Mouse (Mus musculus) myocyte (in vitro differentiated cells): Measurements from ENCODE around the gene Abca14. TPM values are rescaled to one million over a fixed set of nuclear protein-coding genes. Genes with fewer than 3 reads are reported as not detected.

ENCODE experiments used
- H3K27me3 ChIP-seq: one replicate; pipeline ENCODE4 v1.6.1; 2011; ENCODE audit not compliant: control insufficient read depth, insufficient read depth, insufficient read length
- H3K36me3 ChIP-seq: one replicate; pipeline ENCODE4 v1.6.1; 2011; ENCODE audit not compliant: control insufficient read depth, insufficient read depth
- H3K4me2 ChIP-seq: one replicate; pipeline ENCODE4 v1.6.1; 2011; ENCODE audit warnings: low read depth, control low read depth
- H3K4me3 ChIP-seq: one replicate; pipeline ENCODE4 v1.5.1; 2011; ENCODE audit warnings: mild to moderate bottlenecking, control low read depth, moderate library complexity
- H3K79me2 ChIP-seq: one replicate; pipeline ENCODE4 v1.6.1; 2011; ENCODE audit not compliant: control insufficient read depth, insufficient read depth
- H3ac ChIP-seq: one replicate; pipeline ENCODE4 v1.6.1; 2011; ENCODE audit not compliant: control insufficient read depth, insufficient read length
- CEBPB ChIP-seq: IDR thresholded peaks from 2 replicates; pipeline ENCODE4 v1.6.1; 2011; ENCODE audit warnings: mild to moderate bottlenecking, moderate library complexity; ENCODE audit not compliant: poor library complexity, insufficient read depth, severe bottlenecking
- E2F4 ChIP-seq: IDR thresholded peaks from one replicate; pipeline ENCODE4 v1.6.1; 2011; ENCODE audit warnings: mild to moderate bottlenecking, control low read depth, moderate library complexity; ENCODE audit not compliant: insufficient read depth
- MAX ChIP-seq: IDR thresholded peaks from one replicate; pipeline ENCODE4 v1.6.1; 2011; ENCODE audit warnings: low read depth, mild to moderate bottlenecking, control low read depth
- MYOD1 ChIP-seq, 3 experiments: IDR thresholded peaks; one replicate each; pipeline ENCODE4 v1.6.1; 2011; ENCODE audit warnings: control low read depth in 2 of 3, low read depth in 2 of 3, mild to moderate bottlenecking in 2 of 3, moderate library complexity in 1 of 3; ENCODE audit not compliant: insufficient read length in 2 of 3, control insufficient read depth in 1 of 3
- MYOG ChIP-seq, 3 experiments: IDR thresholded peaks; one replicate each; pipeline ENCODE4 v1.6.1; 2011; ENCODE audit warnings: control low read depth in 2 of 3, low read depth in 2 of 3, mild to moderate bottlenecking in 2 of 3; ENCODE audit not compliant: insufficient read length in 2 of 3, control insufficient read depth in 1 of 3, insufficient read depth in 1 of 3
- POLR2A ChIP-seq: IDR thresholded peaks from one replicate; pipeline ENCODE4 v1.6.1; 2011; ENCODE audit warnings: low read depth, mild to moderate bottlenecking, control low read depth, moderate library complexity; ENCODE audit not compliant: insufficient read length
- POLR2AphosphoS2 ChIP-seq: IDR thresholded peaks from one replicate; pipeline ENCODE4 v1.6.1; 2011; ENCODE audit warnings: low read depth, control low read depth; ENCODE audit not compliant: insufficient read length
- REST ChIP-seq: IDR thresholded peaks from one replicate; pipeline ENCODE4 v1.6.1; 2011; ENCODE audit warnings: mild to moderate bottlenecking, control low read depth, moderate library complexity; ENCODE audit not compliant: insufficient read depth, insufficient read length
- SRF ChIP-seq: IDR thresholded peaks from one replicate; pipeline ENCODE4 v1.6.1; 2011; ENCODE audit warnings: low read depth; ENCODE audit not compliant: control insufficient read depth, insufficient read length
- TCF12 ChIP-seq: IDR thresholded peaks from one replicate; pipeline ENCODE4 v1.6.1; 2011; ENCODE audit warnings: mild to moderate bottlenecking, control low read depth; ENCODE audit not compliant: poor library complexity, insufficient read depth, severe bottlenecking
- TCF3 ChIP-seq: IDR thresholded peaks from one replicate; pipeline ENCODE4 v1.6.1; 2011; ENCODE audit warnings: low read depth, control low read depth; ENCODE audit not compliant: insufficient read length
- USF1 ChIP-seq: IDR thresholded peaks from one replicate; pipeline ENCODE4 v1.6.1; 2011; ENCODE audit warnings: low read depth, mild to moderate bottlenecking, control low read depth, moderate library complexity
- polyA plus RNA-seq: library from polyadenylated mRNA; unstranded; fragments of >200 nt; fragmentation: generic; extraction: Trizol; gene quantifications from one replicate; pipeline ENCODE4 v1.2.1, GENCODE M21; 2012; ENCODE audit warnings: missing spikeins

The Abca14 gene
- polyA plus RNA-seq: not detected

- Histone ChIP-seq H3K4me3 (no peak within 1 kb of the TSS), H3ac (no peak within 1 kb of the TSS), H3K79me2 (no peaks in the 10 kb centered on the region), H3K27me3 (no peaks in the 10 kb centered on the region), H3K4me2 (no peak within 1 kb of the TSS), H3K36me3 (no peaks in the 10 kb centered on the region)
- TF ChIP-seq MAX: no peak
- no peak for TF ChIP-seq CEBPB
- TF ChIP-seq REST: no peak
- no peak for TF ChIP-seq POLR2AphosphoS2
- TF ChIP-seq MYOG (IDR thresholded peaks at IDR 0.05; ENCODE audit: control insufficient read depth in 1 of 3, insufficient read depth in 1 of 3, insufficient read length in 2 of 3, low read depth in 2 of 3): no peak
- no peak for TF ChIP-seq SRF
- TF ChIP-seq MYOD1 (IDR thresholded peaks at IDR 0.05; ENCODE audit: control insufficient read depth in 1 of 3, insufficient read length in 2 of 3, low read depth in 2 of 3): no peak
- no peak for TF ChIP-seq TCF3
- TF ChIP-seq POLR2A: no peak
- TF ChIP-seq TCF12: no peak
- TF ChIP-seq USF1: no peak
- no peak for TF ChIP-seq E2F4
These were observed at the start of gene Abca14 for GRCm38 (mm10) chr7:120203789-120204188. Gene Abca14, plus strand, starts transcription at chr7:120203961.

DNA sequence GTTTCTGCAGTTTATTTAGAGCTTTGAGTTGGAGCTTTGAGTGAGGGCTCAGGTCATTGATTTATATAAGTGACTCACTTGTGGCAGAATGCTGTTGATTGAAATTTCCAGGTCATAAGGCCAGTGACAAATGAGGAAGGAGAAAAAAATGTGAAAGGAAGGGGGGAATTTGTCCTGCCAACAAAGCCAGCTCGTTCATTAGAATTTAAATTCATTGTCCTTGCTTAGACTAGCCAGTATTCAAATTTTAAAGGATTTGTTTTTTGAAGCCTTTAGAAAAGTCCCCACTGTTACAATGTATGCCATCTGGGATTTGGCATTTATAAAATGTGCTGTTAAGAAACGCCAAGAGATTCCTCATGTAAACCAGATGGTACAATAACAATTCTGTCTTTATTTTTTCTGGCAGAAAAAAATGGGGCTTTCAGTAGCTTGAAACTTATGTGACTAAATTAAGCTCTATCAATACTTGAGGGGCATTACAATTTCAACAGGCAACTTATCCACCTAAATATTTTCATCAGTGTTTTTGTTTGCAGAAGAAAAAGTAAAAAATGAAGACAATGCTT lies 46.8 kb upstream of the Abca14 start:
- H3K4me3 ChIP-seq: no peak overlapping the region

GRCm38 (mm10) chr7:120157575-120158061 lies 46.1 kb upstream of the Abca14 start:
- Histone ChIP-seq H3ac (no peak overlapping the region), H3K36me3 (no peaks in the 10 kb centered on the region), H3K79me2 (no peaks in the 10 kb centered on the region), H3K4me3 (no peak overlapping the region), H3K27me3 (no peaks in the 10 kb centered on the region), H3K4me2 (no peak overlapping the region)
- TF ChIP-seq POLR2A (no peak), MYOG (IDR thresholded peaks at IDR 0.05; ENCODE audit: control insufficient read depth in 1 of 3, insufficient read depth in 1 of 3, insufficient read length in 2 of 3, low read depth in 2 of 3) (no peak), MAX (no peak), MYOD1 (IDR thresholded peaks at IDR 0.05; ENCODE audit: control insufficient read depth in 1 of 3, insufficient read length in 2 of 3, low read depth in 2 of 3) (no peak), TCF3 (no peak), CEBPB (no peak), USF1 (no peak), TCF12 (no peak), E2F4 (no peak), POLR2AphosphoS2 (no peak), SRF (no peak), REST (no peak)

More for the DNA sequence above, 46.8 kb upstream of the Abca14 start:
- Histone ChIP-seq H3K4me2 (no peak overlapping the region), H3K36me3 (no peaks in the 10 kb centered on the region), H3ac (no peak overlapping the region), H3K79me2 (no peaks in the 10 kb centered on the region), H3K27me3 (no peaks in the 10 kb centered on the region)
- TF ChIP-seq USF1 (no peak), REST (no peak), SRF (no peak), POLR2A (no peak), TCF12 (no peak), CEBPB (no peak), E2F4 (no peak), POLR2AphosphoS2 (no peak), MYOG (IDR thresholded peaks at IDR 0.05; ENCODE audit: control insufficient read depth in 1 of 3, insufficient read depth in 1 of 3, insufficient read length in 2 of 3, low read depth in 2 of 3) (no peak), MYOD1 (IDR thresholded peaks at IDR 0.05; ENCODE audit: control insufficient read depth in 1 of 3, insufficient read length in 2 of 3, low read depth in 2 of 3) (no peak), TCF3 (no peak), MAX (no peak)

DNA sequence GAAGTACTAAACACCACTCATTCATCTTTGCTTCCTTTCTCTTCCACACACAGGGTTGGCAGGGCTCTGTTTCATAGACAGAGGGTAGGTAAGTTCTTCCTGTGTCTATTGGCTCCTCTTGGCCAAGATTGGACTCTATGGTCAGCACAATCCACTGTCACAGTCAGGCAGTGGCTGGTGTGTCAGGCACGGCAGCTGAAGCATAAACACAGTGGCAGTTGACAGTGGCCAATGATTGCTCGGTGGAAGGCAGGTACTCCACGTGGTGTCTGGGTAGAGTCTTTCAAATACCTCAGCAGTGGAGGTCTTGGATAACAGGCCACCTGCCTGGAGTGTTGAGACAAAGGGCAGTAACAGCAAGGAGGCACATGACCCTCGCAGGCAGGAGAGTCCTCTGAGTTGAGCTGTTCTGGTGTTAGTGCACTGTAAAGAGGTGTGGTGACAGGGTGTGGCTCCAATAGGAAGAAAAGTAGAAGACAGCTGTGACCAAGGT lies 45.6 kb upstream of the Abca14 start:
- no peaks in the 10 kb centered on the region for H3K27me3 ChIP-seq
- no peak for TF ChIP-seq CEBPB
- TF ChIP-seq MAX: no peak
- TF ChIP-seq MYOG (IDR thresholded peaks at IDR 0.05; ENCODE audit: control insufficient read depth in 1 of 3, insufficient read depth in 1 of 3, insufficient read length in 2 of 3, low read depth in 2 of 3): peak in 2 of 3 experiments; percentile 1 to 7
- no peak for TF ChIP-seq USF1
- TF ChIP-seq MYOD1 (IDR thresholded peaks at IDR 0.05; ENCODE audit: control insufficient read depth in 1 of 3, insufficient read length in 2 of 3, low read depth in 2 of 3): peak in 1 of 3 experiments; percentile 48
- TF ChIP-seq REST: no peak
- no peak for TF ChIP-seq SRF
- TF ChIP-seq TCF3: no peak
- TF ChIP-seq POLR2AphosphoS2: no peak
- no peak overlapping the region for H3K4me2 ChIP-seq
- H3K36me3 ChIP-seq: no peaks in the 10 kb centered on the region
- H3ac ChIP-seq: no peak overlapping the region
- H3K79me2 ChIP-seq: no peaks in the 10 kb centered on the region
- H3K4me3 ChIP-seq: no peak overlapping the region
